In genomic region chr12:76556745-76557389, GRCm38 (mm10) we compare ENCODE assay signal across 9 mouse cellular contexts. TPM values are rescaled to one million over a fixed set of nuclear protein-coding genes. Genes with fewer than 3 reads are reported as not detected.
DNase-seq lines count a peak whose midpoint lies in the region; ATAC-seq and TF ChIP-seq lines count a peak whose summit lies in the region.
"Had no signal": no experiment of that assay in that cellular context is flagged by ENCODE, and none has a peak within 500 bp of the region (broad histone marks: within the 10 kb centered on the region; RNA-seq: fewer than 3 reads in every experiment).

No protein-coding gene starts in this region.

- no peak overlapping the region for H3K27ac ChIP-seq in limb, embryonic 11.5 days (replicated peaks; ENCODE audit: low read depth, low read length)
- no peak overlapping the region for H3K27ac ChIP-seq in limb, embryonic 10.5 days
- H3K27ac ChIP-seq in intestine, postnatal 0 days (ENCODE audit: low read depth, low read length) = peak overlapping the region; percentile 55; the same call in 1 of the 2 replicates

- H3K4me3 ChIP-seq in limb, embryonic 11.5 days (ENCODE audit: low read depth, low read length) = no peak overlapping the region
- no peak overlapping the region for H3K4me3 ChIP-seq in limb, embryonic 10.5 days
- no peak overlapping the region for H3K4me3 ChIP-seq in intestine, postnatal 0 days (ENCODE audit: low read depth, low read length)

- intact Hi-C loops in gastrocnemius, postnatal 14 days (cut with DNase I; ENCODE audit: low total_unique reads) = no loop called here

- H3K4me1 ChIP-seq in limb, embryonic 11.5 days (ENCODE audit: control insufficient read depth, insufficient read depth, low read length) = 0 out of 2 replicates have a peak, but pooled peaks cover 2% of the 10 kb centered on the region
- H3K4me1 ChIP-seq in limb, embryonic 10.5 days = peaks cover 28% of the 10 kb centered on the region
- H3K4me1 ChIP-seq in intestine, postnatal 0 days (replicated peaks; ENCODE audit: control insufficient read depth, insufficient read depth, low read length) = peaks cover 26% of the 10 kb centered on the region

- H3K36me3 ChIP-seq in limb, embryonic 11.5 days (ENCODE audit: control insufficient read depth, insufficient read depth, low read length) = 0 out of 2 replicates have a peak, but pooled peaks cover 2% of the 10 kb centered on the region
- peaks cover 20% of the 10 kb centered on the region for H3K36me3 ChIP-seq in limb, embryonic 10.5 days
- peaks cover 16% of the 10 kb centered on the region for H3K36me3 ChIP-seq in intestine, postnatal 0 days (ENCODE audit: control insufficient read depth, insufficient read depth)

- H3K9me3 ChIP-seq in limb, embryonic 11.5 days (ENCODE audit: control insufficient read depth, low read length) = no peaks in the 10 kb centered on the region
- H3K9me3 ChIP-seq in limb, embryonic 10.5 days (replicated peaks) = no peaks in the 10 kb centered on the region
- no peaks in the 10 kb centered on the region for H3K9me3 ChIP-seq in intestine, postnatal 0 days (ENCODE audit: control insufficient read depth)

- no peak for ATAC-seq in limb, embryonic 11.5 days (ENCODE audit: insufficient number of reproducible peaks, low FRiP score, low TSS enrichment, low read depth)
- ATAC-seq in intestine, postnatal 0 days = no peak
- ATAC-seq: Patski had no signal

- DNase-seq in gastrocnemius, postnatal 25 days = peak; percentile 7
- no peak for DNase-seq in gastrocnemius, postnatal 14 days
- peak; percentile 33 for DNase-seq in limb, embryonic 11.5 days (ENCODE audit: low spot score)
- DNase-seq in limb, embryonic 10.5 days (ENCODE audit: low spot score) = no peak
- DNase-seq in retina, postnatal 1 day = peak; percentile 83
- no peak for DNase-seq in lung, postnatal 36 days
- no peak for DNase-seq in thymus, postnatal 4 days

- WGBS in limb, embryonic 11.5 days = 8% methylated on average over 6 of the region's 6 CpGs
- 18% methylated on average over 6 of the region's 6 CpGs for WGBS in limb, embryonic 10.5 days
- 32% methylated on average over 6 of the region's 6 CpGs for WGBS in intestine, postnatal 0 days

- TF ChIP-seq CTCF in intestine, postnatal 0 days (IDR thresholded peaks at IDR 0.05; ENCODE audit: low read depth) = no peak

- no peaks in the 10 kb centered on the region for H3K27me3 ChIP-seq in limb, embryonic 11.5 days (ENCODE audit: control insufficient read depth, insufficient read depth, low read length)
- no peaks in the 10 kb centered on the region for H3K27me3 ChIP-seq in limb, embryonic 10.5 days (ENCODE audit: low read depth, poor library complexity, severe bottlenecking)
- no peaks in the 10 kb centered on the region for H3K27me3 ChIP-seq in intestine, postnatal 0 days (replicated peaks; ENCODE audit: control insufficient read depth, insufficient read depth, low read length)
- H3K27me3 ChIP-seq: Patski had no signal

- H3K4me2 ChIP-seq in limb, embryonic 11.5 days (ENCODE audit: low read depth, severe bottlenecking) = no peak overlapping the region
- H3K4me2 ChIP-seq in intestine, postnatal 0 days (replicated peaks; ENCODE audit: low read depth) = no peak overlapping the region

- no peak overlapping the region for H3K9ac ChIP-seq in limb, embryonic 11.5 days (ENCODE audit: low read length)
- no peak overlapping the region for H3K9ac ChIP-seq in intestine, postnatal 0 days (ENCODE audit: low read depth, low read length)

RNA-seq across cellular contexts. Expression of gene Plekhg3, which starts 26.2 kb away (rescaled TPM):
- 1 to 10 TPM; 6.1 to 7.6 TPM for total RNA-seq in gastrocnemius, postnatal 25 days (2021)
- 10 to 100 TPM; 10.3 to 11.7 TPM for total RNA-seq in gastrocnemius, postnatal 14 days (2021)
- 4.3 and 4.4 TPM in 2 replicates for polyA plus RNA-seq in limb, embryonic 11.5 days (2014; fragmentation: Nextera tagmentation; extraction: Ambion mirVana)
- 5.7 and 6.2 TPM in 2 replicates for polyA plus RNA-seq in limb, embryonic 10.5 days (2016; fragmentation: Nextera tagmentation; extraction: Ambion mirVana)
- 5.7 and 7.5 TPM in 2 replicates for polyA plus RNA-seq in intestine, postnatal 0 days (2015; fragmentation: Nextera tagmentation; extraction: Ambion mirVana)

Comparison
In these comparisons a context has a peak if more than half of its experiments do, and no peak if none do; other contexts are left out.
1. DNase-seq: peak in gastrocnemius, postnatal 25 days (single experiment), limb, embryonic 11.5 days (single experiment) and retina, postnatal 1 day (single experiment); none in gastrocnemius, postnatal 14 days (single experiment), limb, embryonic 10.5 days (single experiment), lung, postnatal 36 days (single experiment) and thymus, postnatal 4 days (single experiment).